Mouse (Mus musculus): ENCODE results near the gene Tmem178. TPM values are rescaled to one million over a fixed set of nuclear protein-coding genes. Genes with fewer than 3 reads are reported as not detected.

The Tmem178 gene
- not detected for polyA plus RNA-seq (2017; shearing (Covaris generic))

GRCm38 (mm10) chr17:80944530-80945198 is at the start of gene Tmem178:
Gene Tmem178 (plus strand): TSS chr17:80944632.

Other genes with a start within 250 kb of the Tmem178 start
- 17.8 TPM for gene Map4k3, start 216.1 kb upstream of the Tmem178 start, polyA plus RNA-seq (2017; shearing (Covaris generic))
- 26.8 TPM for gene Thumpd2, start 120.5 kb downstream of the Tmem178 start, polyA plus RNA-seq (2017; shearing (Covaris generic))